ENCODE assay signal across 2 mouse cellular contexts in the genomic region with DNA sequence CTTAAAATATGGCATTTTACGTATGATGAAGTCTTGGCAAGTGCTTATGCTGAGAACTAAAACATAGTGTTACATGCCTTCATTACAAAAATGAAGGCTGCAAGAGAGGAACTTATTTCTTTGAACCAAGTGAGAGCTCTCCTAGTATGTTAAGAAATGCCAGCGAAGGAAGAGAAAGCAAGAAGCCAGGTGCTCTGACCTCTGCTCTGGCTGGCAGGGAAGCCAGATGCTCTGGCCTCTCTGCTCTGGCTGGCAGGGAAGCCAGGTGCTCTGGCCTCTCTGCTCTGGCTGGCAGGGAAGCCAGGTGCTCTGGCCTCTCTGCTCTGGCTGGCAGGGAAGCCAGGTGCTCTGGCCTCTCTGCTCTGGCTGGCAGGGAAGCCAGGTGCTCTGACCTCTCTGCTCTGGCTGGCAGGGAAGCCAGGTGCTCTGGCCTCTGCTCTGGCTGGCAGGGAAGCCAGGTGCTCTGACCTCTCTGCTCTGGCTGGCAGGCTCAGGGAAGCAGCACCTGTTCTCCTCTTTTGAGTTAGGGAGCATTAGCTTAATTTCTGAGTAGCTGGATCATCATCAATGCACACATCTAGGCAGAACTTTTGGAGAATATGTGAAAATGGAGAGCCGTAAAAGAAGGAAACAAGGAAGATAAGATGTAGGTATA. TPM values are rescaled to one million over a fixed set of nuclear protein-coding genes. Genes with fewer than 3 reads are reported as not detected.
"Had no signal": no experiment of that assay in that cellular context is flagged by ENCODE, and none has a peak within 500 bp of the region (broad histone marks: within the 10 kb centered on the region; RNA-seq: fewer than 3 reads in every experiment).

No protein-coding gene starts in this region.

RNA-seq across cellular contexts. Expression of a gene that starts 44.7 kb away (rescaled TPM):
- polyA plus RNA-seq: limb, embryonic 12.5 days; midbrain, embryonic 11.5 days had no signal
